Mouse (Mus musculus): ENCODE data around the gene Sdr9c7.
"Not testable (repeated sequence)": the region's sequence is repeated elsewhere in the genome, so short reads cannot be mapped to it uniquely, and the experiment has no call there.

Sdr9c7 gene

DNA sequence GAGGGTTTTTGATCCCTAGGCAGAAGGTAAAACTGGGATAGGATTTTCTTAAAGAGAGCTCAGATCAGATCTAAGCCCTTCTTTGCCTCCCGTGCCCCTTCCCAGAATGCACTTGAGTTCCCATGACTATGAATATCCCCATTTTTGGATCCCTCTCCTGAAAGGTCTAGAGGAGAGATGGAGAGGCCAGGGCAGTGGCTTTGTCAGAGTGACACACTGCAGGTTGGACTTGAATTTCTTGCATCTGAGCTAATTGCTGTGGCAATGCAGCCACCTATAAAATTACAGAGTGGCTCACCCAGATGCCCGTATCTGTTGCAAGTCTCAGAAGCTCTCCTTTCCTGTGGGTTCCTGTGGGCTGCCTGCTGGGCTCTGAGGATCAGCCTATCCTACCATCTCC is at the start of gene Sdr9c7:
Gene Sdr9c7 (plus strand): TSS at position 301 of the 400 bp plus-strand sequence.
- no peak for DNase-seq (ENCODE audit: low spot score)

DNA sequence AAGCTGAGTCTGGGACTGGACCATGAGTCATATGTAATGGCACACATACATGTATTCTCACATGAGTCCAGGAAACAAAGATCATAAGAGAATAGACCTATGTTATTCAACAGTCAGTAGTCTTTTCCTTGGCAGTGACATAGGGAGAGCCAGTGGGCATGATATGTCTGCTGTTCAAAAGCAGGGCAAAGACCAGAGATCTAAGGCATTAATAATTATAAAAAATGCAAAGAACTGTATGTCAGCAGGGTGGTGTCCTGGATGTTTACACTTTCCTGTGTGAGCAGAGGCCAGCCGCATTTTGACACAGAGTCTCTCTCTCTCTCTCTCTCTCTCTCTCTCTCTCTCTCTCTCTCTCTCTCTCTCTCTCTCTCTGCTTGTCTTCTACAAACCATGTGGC is 48.7 kb upstream of the Sdr9c7 start, which contains the start of gene Rdh19:
Gene Rdh19 (plus strand): TSS at position 301 of the 400 bp plus-strand sequence.
- no peak for DNase-seq (ENCODE audit: low spot score)

DNA sequence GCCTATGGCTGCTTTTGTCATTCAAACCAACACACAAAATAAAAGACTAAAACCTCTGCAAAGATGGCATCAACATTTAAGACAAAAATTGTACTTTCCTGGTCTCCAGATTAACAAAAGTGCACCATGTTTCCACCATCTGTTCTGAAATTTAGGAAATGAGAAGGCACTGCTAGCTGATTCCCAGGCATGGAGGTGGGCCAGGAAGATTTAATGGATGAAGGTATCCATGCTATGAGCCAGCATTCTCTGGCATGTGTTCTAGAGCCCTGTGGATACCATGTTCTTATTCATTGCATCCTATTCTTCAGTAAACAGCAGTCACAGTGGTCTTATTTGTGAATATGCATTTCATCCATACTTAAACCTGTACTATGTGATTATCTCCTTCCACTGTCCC is 41.9 kb upstream of the Sdr9c7 start:
- no peak for DNase-seq (ENCODE audit: low spot score)

DNA sequence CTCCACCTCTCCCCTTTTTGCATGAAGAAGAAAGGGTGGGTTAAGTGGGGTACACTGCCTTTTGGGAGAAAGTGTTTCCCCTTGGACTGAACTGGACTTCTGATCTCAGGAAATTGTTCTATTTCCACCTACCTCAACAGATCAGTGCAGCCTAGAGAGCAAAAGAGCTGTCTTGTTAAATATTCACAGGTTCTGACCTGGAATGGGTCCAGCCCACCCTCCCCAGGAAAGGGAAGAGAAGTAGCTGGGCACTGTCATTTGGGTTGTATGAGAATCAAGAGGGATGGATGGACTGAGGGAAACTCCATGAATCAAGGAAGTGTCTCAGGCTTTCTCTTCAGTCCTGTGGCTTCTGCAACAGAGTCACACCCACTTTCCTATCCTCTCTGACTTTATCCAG is 33.4 kb upstream of the Sdr9c7 start:
- DNase-seq (ENCODE audit: low spot score), result no peak

DNA sequence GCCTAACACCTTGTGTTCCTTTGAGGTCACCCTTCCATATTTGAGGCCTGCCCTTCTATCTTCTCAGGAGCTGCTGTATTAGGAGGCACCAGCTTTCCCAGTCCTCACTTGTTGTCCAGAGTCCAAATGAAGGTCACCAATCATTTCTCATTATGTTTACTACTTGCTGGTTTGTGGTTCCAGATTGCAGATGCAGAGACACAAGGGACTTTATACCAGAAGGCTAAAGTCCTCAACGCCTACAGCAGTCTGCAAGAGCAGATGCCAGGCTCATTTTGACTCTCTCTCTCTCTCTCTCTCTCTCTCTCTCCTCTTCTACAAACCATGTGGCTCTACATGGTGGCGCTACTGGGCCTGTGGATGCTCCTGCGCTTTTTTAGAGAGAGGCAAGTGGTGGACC is 32.1 kb upstream of the Sdr9c7 start, which contains the start of gene Rdh16f2:
Gene Rdh16f2 (plus strand): TSS at position 243 of the 400 bp plus-strand sequence.
- DNase-seq (ENCODE audit: low spot score), result no peak

DNA sequence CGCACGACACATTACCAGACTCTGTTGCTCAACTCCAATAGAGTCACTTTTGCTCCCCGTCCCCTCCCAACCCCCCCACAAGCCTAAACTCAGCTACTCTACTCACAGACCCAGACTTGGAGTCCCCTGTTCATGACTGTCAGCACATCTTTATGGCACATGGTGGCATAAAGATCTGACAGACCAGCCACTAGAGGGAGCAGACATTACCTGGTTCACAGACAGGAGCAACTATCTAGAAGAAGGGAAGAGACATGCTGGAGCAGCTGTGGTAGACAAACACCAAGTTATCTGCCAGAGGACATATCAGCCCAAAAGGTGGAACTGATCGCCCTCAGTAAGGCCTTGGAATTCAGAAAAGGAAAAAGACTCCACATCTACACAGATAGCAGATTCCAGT is 25.8 kb upstream of the Sdr9c7 start:
- peak; percentile 6 for DNase-seq (ENCODE audit: low spot score)

DNA sequence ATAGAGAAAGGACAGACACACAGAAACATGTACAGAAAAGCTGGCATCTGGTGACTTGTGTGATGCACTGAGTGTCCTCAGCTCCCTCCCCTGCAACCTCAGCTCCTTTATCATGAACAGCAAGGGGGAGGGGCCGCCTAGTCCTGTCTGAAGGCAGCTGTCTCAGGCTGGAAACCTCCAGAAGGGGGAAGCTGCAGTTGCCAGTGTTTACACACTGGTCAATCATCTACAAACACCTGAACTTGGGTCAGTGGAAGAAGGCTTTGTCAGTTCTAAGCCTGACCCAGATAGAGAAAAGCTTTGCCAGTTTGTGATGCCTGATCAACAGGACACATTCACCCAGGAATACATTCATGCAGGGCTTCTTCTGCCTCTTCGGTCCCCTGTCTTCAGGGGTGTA is 20.6 kb upstream of the Sdr9c7 start:
- DNase-seq (ENCODE audit: low spot score), result no peak

DNA sequence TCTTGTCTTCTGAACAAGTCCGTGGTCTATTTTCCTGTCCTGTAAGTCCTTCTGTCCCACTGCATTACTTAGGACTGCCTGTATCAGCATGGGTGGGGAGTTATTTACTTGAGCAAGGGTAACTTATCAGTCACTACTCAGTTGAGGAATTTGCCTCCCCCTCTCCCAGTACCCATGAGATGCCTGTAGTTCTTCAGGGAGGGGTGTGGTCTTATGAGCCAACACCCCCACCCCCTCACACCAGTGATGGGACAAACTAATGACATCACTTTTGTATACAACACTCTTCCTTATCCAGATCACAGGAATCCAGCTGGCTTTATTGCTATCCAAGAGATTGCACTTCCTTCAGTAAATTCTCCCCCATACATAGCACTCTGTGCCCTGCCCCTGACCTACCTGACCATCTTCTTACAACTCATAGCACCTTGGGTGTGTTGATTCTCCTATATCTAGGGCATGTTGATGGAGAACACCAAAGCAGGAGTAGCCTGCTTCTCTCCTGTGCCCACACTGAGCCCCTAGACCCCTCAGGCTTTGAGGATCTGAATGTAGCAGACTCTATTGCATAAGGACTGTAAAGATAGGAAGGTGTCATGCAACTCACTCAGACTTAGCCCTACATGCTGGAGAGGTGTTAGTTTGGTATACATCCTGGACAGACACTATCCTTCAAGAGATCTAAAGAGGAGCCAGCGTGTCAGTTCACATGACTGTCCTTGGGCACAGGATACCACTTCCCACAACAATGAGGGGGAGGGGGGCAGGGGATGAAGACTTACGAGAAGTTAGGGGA is 19.9 kb upstream of the Sdr9c7 start:
- no peak for DNase-seq (ENCODE audit: low spot score)

DNA sequence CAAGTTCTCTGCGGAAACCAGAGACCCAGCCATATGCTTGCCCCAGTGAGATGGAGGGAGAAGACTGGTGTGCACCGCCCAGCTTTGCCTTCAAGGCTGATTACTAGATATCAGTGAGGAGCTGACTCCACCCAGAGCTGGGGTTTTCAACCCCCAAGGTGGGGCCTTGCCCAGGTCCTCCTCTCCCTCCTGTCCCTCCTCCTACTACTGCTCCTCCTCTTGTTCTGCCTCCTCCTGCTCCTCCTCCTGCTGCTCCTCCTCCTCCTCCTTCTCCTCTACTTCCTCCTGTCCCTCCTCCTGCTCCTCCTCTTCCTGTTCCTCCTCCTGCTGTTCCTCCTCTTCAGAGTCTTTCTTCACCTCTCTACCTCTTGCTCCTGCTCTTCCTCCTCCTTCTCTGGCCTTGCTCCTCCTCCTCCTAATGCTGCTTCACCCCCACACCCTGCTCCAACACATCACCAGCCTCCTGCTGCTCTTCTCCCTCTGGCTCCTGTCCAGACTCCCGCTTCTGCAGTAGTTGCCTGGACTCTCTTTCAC is 19.1 kb upstream of the Sdr9c7 start:
- no peak for DNase-seq (ENCODE audit: low spot score)

DNA sequence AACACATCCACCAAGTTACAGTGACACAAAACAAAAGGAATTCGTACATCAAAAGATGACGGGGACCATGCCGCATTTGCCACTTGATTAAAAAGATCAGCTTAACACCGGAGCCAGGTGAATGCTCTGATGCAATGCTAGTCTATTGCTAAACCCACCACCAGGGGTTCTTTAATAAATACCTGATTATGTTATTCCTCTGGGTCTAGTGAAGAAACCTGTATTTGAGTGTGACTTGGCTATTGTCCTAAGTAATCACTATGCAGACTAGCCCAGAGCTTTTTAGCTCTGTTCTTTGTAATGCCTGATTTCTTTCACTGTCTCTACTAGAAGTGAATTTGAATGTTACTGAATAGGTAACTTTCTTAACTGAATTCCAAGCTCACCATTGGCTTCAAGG is 17.3 kb upstream of the Sdr9c7 start:
- DNase-seq (ENCODE audit: low spot score), result no peak

DNA sequence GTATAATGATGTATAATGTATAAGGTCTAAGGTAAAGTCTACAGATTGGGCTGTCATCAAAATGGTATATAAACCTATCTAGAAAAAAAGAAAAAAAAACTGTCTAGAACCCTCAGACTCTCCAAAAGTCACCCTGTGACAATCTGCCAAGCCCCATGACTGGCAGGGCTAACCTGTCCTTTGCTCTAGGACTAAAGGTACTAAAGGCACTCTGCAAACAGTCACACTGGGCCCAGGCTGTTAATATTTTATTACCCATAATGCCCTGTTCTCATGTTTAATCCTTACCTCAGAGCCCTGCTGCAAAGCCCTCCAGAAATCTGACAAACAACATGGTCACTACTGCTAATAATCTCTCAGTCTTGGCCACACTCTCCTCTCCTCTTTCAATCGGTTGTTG is 11.8 kb upstream of the Sdr9c7 start:
- no peak for DNase-seq (ENCODE audit: low spot score)

DNA sequence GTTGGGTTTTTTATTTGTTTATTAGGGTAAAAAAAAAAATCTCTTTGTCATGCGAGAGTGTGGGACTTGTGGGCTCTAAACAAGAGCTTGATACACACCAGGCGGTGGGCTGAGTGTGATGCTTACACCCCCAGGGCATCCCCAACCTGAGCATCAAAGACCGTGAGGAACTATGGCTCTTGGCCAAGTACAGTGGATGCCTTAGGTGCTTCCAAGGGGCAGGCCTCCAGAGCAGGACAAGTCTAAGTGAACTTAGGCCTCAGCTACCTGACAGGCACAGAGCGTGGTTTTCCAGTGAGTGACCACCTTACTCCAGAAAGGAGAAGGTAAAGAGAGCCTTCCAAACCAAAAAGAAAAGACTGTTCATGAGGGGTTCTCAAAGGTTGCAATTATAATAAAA is 11.3 kb upstream of the Sdr9c7 start:
- no peak for DNase-seq (ENCODE audit: low spot score)

DNA sequence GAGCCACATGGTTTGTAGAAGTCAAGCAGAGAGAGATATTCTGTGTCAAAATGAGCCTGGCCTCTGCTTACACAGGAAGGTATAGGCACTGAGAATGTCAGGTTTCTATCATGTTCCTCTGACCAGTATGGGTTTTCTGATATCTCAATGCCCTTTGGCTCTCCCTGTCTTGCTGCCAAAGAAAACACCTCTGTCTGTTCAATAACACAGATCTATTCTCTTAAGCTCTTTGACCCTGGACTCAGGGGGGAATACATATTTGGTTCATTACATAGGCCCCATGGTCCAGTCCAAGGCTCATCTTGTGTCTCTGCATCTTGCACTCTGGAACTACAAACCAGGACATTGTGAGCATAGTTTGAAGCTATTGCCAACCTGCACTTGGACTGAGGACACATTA is 9.7 kb upstream of the Sdr9c7 start, which contains the start of gene Rdh7:
Gene Rdh7 (minus strand): TSS at position 213 of the 400 bp plus-strand sequence.
- DNase-seq (ENCODE audit: low spot score), result no peak

DNA sequence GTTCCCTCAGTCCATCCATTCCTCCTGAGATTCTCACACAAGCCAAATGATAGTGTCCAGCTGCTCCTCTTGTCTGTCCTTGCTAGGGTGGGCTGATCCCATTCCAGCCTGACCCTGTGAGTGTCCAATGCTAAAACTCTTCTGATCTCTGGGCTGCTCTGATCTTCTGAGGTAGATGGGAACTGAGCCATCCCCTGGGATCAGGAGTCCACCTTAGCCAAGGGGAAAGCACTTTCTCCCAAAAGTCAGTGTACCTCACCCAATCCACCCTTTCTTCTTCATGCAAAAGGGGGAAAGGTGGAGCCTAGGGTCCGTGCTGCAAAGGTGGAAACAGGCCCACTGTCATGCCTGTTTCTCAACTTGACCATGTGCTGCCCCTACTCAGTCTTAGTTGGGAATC is 6.8 kb upstream of the Sdr9c7 start:
- DNase-seq (ENCODE audit: low spot score), result no peak

DNA sequence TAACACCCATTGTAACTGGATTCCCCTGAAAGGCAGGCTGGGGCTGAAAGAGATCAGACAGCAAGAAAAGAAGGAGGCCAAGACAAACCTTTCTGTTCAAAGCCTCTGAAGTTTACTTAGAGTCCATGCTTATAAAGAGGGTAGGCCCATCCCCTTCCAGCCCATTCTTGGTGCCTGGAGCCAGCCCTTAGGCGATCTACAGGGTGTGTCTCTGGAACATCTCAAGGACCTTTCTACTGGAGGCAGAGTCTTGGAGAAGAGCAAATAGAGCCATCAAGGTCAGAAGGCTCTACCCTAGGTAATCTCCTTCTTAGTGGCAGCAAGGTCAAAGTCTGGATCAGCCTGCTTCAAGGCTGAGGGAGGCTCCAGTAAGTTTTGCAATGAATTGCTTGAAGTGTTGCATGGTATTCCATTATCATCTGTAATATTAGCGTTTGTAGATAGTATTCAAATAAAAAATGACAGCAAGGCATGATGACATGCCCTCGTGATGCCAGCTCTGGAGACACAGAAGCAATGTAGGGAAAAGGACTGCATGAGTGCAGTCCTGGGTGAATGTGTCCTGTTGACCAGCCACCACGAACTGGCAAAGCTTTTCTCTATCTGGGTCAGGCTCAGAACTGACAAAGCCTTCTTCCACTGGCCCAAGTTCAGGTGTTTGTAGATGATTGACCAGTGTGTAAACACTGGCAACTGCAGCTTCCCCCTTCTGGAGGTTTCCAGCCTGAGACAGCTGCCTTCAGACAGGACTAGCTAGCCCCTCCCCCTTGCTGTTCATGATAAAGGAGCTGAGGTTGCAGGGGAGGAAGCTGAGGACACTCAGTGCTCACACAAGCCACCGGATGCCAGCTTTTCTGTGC is 4.9 kb upstream of the Sdr9c7 start:
- DNase-seq (ENCODE audit: low spot score), result not testable (repeated sequence)

DNA sequence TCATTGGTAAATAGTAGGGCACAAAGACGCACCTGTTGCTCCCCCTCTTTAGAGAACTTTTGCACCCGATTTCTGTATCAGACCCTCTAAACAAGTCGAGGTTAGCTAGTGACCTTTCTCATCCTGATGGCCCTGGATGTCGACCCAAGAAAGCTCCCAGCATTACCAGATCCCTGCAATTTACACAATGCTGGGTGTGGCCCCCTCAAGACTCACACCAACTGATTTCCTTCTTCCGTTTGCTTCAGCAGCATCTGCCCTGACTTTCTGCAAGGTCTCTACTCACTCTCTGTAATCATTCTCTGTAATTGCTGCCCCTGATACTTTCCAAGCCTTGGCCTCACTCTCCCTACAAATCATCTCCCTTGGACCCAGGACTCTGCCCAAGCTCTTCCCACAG is 1.6 kb upstream of the Sdr9c7 start:
- no peak for DNase-seq (ENCODE audit: low spot score)

DNA sequence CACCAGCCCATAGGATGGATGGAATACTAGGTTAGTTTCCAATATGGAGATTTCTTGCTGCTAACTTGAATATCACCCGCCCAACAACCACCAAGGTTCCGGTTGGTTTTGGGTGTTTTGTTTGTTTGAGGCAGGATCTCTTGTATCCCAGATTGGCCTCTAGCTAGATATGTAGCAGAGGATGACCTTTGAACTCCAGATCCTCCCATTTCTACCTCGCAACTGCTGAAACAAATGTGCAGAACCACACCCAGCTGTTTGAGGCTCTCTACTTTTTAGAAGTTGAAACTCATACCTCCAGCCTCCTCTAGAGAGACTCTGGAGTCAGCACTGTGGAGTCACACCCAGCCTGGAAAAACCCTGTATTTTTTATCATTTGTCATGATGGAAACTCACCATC is 812 bp upstream of the Sdr9c7 start:
- no peak for DNase-seq (ENCODE audit: low spot score)

DNA sequence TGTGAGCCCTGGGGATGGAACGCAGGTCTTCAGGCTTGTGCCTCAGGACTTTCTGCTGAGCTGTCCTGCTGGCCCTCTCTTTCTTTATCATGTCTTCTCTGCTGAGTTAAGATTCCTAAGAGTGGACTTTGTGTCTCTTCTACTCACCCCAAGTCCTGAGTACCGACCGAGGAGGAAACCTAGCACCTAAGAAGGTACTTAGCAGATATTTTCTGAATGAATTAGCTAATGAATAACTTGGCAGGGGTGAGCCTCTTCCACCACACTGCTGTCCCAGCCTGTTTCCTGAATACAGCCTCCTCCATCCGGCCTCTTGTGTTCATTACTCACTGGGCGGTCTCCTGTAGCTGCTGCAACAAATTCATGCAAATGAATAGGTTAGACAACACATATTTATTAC is 1.5 kb downstream of the Sdr9c7 start:
- no peak for DNase-seq (ENCODE audit: low spot score)

DNA sequence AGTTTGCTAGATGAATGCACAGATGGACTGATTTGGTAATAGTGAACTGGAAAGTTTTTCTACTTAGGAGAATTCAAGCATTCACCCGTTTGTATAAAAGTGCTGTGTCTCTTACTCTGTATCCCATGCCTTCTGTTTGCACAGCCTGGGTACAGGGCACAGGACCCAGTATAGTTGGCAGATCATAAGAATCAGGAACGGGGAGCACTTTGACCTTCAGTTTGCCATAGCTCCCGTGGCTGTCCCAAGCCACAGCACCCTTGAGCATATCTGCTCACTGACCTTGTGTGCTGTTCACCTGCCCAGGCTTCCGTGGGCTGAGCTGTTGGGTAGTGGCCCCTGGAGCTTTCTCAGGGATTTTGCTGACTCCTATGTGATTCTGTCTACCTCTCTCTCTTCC is 3.4 kb downstream of the Sdr9c7 start:
- DNase-seq (ENCODE audit: low spot score), result no peak

DNA sequence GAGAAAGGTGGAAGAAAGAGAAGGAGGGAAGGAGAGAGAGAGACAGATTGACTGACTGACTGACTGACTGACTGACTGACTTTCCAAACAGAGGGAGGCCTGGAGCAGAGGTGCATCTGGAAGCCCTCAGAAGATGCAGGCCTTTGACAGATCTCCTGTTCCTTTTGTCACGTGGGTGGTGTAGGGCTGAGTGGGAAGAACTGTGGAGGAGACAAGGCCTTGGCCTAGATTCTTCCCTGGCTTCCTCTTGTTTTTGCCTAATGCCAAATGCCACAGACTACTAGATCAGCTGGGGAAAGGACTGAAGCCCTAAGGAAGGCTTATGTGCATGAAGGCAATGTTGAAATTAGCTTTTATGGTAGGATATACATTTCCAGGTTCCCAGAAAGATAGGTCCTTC is 4.8 kb downstream of the Sdr9c7 start:
- DNase-seq (ENCODE audit: low spot score), result no peak

DNA sequence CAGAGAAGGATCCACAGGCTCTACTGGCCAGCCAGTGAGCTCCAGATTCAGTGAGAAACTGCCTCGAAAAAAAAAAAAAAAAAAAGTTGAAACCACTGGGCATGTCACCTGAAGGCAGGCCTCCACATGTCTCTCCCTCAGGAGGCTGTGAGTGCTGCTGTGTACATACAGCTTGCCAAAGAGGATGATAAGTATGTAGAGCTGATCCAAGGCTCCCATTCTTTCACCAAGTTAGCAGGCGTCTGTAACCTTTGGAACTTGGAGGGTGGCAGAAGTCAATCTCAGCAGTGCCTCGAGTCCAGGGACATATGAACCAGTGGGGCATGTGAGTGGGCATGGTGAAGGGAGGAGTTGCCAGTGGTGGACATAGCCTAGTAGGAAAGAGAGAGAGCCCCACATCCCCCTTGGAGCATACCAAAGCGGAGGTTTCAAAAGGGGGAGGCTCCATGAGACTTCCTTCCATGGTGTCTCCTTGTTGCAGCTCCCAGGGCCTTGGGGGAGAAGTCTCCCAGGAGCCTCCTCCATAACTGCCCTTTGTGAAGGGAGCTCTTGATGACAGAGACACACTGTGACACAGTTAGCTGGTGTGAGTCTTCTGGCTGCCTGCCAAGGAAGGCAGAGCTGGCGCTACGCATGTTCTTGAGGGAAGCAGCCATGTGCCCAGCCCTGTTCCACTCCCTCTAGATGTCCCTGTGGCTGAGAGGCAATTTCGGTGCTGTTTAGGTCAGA is 6.6 kb downstream of the Sdr9c7 start:
- DNase-seq (ENCODE audit: low spot score), result no peak

DNA sequence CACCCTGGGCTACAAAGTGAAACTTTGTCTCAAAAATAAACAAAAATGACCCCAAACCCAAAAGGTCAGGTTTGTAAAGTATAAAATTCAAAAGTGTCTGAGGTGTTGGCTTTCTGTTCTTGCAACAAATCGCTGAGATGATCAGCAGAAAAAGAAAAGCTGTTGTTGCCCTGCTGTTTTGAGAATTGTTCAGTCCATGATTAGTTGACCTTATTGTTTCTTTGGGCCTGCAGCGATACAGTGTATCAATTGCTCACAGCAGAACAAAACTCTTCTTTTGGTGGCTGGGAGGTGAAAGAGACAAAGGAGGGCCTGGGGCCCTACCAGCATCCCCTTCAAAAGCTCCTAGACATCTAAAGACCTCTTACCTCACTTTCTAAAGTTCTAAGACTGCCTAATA is 7.8 kb downstream of the Sdr9c7 start:
- no peak for DNase-seq (ENCODE audit: low spot score)

Data from layer of hippocampus, adult 9-10 months (tissue).